Mouse (Mus musculus) heart, adult 2 months (tissue): ENCODE results near the gene Atp1a1.

Source experiments
- CTCF ChIP-seq: fragments of 200-600 bp; IDR thresholded peaks from 2 replicates; pipeline ENCODE4 v1.8.1; 2022; ENCODE audit warnings: antibody characterized with exemption, mild to moderate bottlenecking, moderate library complexity
- EP300 ChIP-seq: fragments of 200-500 bp; IDR thresholded peaks from 2 replicates; pipeline ENCODE4 v1.6.1; 2011; ENCODE audit warnings: low read depth, low read length, control low read depth; ENCODE audit not compliant: insufficient read depth
- POLR2A ChIP-seq: fragments of 200-500 bp; IDR thresholded peaks from 2 replicates; pipeline ENCODE4 v1.6.1; 2011; ENCODE audit warnings: mild to moderate bottlenecking, low read depth, low read length, control low read depth; ENCODE audit not compliant: insufficient read depth

- TF ChIP-seq CTCF: no peak
- no peak for TF ChIP-seq POLR2A
- TF ChIP-seq EP300: no peak
Measured at GRCm38 (mm10) chr3:101572991-101573390, 31.5 kb downstream of the Atp1a1 start.
